Mouse (Mus musculus): Measurements from ENCODE around the gene Gm2696. TPM values are rescaled to one million over a fixed set of nuclear protein-coding genes. Genes with fewer than 3 reads are reported as not detected.
A peak's percentile ranks its signal among the peaks of the same experiment; 100 is the strongest.
"Not testable (repeated sequence)": the region's sequence is repeated elsewhere in the genome, so short reads cannot be mapped to it uniquely, and the experiment has no call there.

Gm2696 gene
- total RNA-seq (2021), result not detected
- long read RNA-seq, experiment 1, result 0 reads
- long read RNA-seq, experiment 2, result 0 reads

DNA sequence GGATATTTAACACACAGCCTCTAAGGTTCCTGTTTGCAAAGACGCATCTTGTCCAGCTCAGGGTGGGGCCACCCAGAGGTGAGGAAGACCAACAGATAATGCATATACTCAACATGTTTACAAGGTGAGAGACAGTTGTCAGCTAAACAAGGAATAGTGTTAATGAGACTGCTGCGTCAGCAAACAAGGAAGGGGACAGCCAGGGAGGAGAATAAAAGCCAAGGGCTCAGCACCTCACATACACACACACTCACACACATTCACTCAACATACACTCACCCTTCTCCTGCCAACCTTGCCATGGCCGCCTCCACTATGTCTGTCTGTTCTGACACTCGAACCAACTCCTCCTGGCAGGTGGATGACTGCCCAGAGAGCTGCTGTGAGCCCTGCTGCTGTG lies at the start of gene Gm2696:
Gene Gm2696, plus strand, starts transcription at position 301 of the 400 bp plus-strand sequence.
- no peak for DNase-seq

DNA sequence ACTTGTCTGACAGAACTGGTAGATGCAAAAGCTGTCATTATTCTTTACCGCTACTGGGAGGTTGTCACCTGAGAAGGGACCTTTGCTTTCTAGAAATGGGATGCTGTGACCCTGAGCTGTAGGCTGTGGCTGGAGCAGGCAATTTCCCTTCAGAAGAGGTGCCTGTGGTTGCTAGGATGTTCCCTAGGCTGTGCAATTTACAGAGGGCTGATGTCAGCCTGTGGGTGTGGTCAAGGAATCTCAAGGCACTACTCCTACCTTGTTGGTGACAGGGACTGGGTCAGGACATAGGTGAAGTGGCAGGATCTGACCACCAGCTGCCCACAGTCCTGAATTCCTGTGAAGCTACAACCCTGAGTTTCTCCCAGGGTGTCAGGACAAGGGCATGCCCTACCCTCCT lies 44.8 kb upstream of the Gm2696 start:
- no peak for DNase-seq

DNA sequence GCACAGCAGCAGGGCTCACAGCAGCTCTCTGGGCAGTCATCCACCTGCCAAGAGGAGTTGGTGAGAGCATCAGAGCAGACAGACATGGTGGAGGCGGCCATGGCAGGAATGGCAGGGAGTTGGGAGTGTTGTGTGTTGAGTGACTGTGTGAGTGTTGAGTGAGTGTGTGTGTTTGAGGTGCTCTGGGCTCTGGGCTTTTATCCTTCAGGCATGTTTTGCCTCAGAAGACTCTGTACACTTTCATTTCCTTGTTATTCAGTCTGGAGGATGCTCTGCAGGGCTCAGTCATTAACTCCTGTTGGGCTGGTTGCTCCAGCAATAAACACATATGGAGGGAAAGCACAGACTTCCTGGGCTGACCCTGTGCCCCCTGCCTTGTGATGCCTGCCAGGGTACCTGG lies 43.3 kb upstream of the Gm2696 start, which contains the start of gene Gm3238:
Gene Gm3238, minus strand, starts transcription at position 101 of the 400 bp plus-strand sequence.
- DNase-seq, result not testable (repeated sequence)

DNA sequence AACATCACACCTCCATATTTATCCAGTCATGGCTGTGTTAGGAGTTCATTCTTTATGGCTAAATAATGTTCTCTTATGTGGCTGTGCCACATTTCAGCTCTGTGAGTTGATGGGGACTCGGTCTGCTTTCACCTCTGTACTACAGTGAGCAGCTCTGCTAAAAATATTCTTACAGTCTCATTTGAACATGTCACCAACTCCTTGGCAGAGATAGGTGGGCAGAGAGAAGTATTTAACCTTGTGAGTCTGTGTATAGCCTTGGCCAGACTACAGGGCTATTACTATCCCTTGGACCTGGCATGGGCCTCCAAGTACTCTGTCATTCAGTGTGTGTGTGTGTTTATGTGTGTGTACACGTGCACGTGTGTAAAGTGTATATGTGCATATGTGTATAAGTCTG lies 42.3 kb upstream of the Gm2696 start:
- DNase-seq, result not testable (repeated sequence)

DNA sequence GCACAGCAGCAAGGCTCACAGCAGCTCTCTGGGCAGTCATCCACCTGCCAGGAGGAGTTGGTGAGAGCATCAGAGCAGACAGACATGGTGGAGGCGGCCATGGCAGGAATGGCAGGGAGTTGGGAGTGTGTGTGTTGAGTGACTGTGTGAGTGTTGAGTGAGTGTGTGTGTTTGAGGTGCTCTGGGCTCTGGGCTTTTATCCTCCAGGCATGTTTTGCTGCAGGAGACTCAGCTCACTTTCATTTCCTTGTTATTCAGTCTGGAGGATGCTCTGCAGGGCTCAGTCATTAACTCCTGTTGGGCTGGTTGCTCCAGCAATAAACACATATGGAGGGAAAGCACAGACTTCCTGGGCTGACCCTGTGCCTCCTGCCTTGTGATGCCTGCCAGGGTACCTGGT lies 37.6 kb upstream of the Gm2696 start, which contains the start of gene Gm7138:
Gene Gm7138, minus strand, starts transcription at position 101 of the 400 bp plus-strand sequence.
- DNase-seq, result not testable (repeated sequence)

DNA sequence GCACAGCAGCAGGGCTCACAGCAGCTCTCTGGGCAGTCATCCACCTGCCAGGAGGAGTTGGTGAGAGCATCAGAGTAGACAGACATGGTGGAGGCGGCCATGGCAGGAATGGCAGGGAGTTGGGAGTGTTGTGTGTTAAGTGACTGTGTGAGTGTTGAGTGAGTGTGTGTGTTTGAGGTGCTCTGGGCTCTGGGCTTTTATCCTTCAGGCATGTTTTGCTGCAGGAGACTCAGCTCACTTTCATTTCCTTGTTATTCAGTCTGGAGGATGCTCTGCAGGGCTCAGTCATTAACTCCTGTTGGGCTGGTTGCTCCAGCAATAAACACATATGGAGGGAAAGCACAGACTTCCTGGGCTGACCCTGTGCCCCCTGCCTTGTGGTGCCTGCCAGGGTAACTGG lies 32.0 kb upstream of the Gm2696 start, which contains the start of gene Gm3250:
Gene Gm3250, minus strand, starts transcription at position 101 of the 400 bp plus-strand sequence.
- DNase-seq, result not testable (repeated sequence)

DNA sequence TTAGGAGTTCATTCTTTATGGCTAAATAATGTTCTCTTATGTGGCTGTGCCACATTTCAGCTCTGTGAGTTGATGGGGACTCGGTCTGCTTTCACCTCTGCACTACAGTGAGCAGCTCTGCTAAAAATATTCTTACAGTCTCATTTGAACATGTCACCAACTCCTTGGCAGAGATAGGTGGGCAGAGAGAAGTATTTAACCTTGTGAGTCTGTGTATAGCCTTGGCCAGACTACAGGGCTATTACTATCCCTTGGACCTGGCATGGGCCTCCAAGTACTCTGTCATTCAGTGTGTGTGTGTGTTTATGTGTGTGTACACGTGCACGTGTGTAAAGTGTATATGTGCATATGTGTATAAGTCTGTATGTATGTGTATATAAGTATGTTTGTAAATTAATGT lies 31.1 kb upstream of the Gm2696 start:
- not testable (repeated sequence) for DNase-seq

DNA sequence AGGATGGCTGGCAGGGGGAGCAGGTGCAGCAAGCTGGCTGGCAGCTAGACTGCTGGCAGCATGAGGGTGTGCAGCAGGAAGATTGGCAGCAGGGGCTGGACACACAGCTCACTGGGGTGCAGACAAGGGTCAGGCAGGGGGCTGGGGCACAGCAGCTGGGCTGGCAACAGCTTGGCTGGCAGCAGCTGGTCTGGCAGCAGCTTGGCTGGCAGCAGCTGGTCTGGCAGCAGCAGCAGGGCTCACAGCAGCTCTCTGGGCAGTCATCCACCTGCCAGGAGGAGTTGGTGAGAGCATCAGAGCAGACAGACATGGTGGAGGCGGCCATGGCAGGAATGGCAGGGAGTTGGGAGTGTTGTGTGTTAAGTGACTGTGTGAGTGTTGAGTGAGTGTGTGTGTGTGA lies 26.6 kb upstream of the Gm2696 start, which contains the start of gene Gm7137:
Gene Gm7137, minus strand, starts transcription at position 325 of the 400 bp plus-strand sequence.
- not testable (repeated sequence) for DNase-seq

DNA sequence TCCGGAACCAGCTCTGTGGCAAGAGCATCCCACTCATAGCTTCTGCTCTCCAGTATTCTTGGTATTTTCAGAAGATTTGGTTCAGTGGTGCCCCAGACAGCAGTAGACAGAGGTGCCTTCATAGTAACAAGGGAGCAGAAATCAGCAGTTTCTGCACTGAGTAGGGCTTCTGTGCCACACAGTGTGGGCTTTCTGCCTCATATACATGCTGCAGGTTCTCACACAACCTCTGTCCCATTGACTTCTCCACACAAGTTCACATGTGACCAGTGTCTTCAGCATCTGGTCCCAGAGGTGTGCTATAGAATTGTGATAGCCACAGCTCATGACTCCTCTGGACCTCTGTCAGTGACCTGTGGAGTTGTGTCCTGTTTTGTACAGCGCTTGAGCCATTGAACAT lies 25.9 kb upstream of the Gm2696 start:
- DNase-seq, result no peak

DNA sequence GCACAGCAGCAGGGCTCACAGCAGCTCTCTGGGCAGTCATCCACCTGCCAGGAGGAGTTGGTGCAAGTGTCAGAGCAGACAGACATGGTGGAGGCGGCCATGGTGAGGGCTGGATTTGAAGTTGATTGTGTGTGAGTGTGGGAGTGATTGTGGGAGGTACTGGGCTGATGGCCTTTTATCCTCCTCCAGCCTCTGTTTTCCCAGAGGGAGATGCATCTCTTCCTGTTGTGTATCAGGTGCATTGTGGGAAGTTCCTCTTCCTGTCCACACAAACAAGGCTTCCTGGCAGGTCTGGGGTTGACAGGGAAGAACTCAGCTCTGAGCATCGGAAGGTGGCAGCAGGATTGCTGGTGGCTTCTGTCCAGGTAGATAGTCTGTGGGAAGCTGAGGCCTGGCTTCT lies 19.5 kb upstream of the Gm2696 start, which contains the start of gene Gm9639:
Gene Gm9639, minus strand, starts transcription at position 101 of the 400 bp plus-strand sequence.
- no peak for DNase-seq

DNA sequence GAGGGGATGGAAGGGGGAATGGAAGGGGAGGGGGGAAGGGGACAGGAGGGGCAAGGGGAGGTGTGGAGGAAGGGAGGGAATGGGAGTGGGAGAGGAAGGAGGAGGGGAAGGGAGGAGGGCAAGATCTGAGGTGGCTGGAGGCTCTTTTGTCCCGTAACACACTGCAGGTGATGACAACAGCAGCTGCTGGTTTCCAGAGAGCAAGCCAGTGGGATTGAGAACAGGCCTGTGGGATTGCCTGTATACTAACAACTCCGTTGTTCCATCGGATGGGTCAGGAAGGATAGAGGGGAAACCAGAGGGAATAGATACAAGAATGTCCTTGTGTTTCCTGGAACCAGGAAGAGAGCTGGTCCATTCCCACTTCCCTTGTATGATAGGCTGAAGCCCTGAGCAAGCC lies 16.8 kb upstream of the Gm2696 start:
- no peak for DNase-seq

DNA sequence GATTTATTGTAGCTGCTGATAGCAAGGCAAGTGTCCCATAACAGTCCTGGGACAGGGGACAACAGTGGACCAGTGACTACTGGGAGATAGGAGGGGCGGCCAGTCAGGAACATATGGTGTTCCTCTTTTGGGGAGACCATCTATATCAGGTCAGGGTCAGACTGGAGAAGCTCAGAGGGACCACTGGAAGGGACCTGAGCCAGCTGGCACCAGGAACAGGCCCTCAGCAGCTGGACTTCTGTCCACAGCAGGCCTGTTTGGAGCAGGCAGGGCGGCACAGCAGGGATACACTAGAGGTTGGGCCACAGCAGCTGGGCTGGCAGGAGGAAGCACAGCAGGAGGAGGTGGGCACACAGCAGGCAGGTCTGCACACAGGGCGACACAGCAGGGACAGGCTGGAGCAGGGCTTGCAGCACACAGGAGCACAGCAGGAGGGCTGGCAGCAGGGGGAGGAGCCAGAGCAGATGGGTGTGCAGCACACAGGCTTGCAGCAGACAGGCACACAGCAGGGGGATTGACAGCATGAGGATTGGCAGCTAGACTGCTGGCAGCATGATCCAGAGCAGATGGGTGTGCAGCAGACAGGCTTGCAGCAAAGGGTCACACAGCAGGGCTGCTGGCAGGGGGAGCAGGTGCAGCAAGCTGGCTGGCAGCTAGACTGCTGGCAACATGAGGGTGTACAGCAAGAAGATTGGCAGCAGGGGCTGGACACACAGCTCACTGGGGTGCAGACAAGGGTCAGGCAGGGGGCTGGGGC lies 16.1 kb upstream of the Gm2696 start:
- DNase-seq, result not testable (repeated sequence)

DNA sequence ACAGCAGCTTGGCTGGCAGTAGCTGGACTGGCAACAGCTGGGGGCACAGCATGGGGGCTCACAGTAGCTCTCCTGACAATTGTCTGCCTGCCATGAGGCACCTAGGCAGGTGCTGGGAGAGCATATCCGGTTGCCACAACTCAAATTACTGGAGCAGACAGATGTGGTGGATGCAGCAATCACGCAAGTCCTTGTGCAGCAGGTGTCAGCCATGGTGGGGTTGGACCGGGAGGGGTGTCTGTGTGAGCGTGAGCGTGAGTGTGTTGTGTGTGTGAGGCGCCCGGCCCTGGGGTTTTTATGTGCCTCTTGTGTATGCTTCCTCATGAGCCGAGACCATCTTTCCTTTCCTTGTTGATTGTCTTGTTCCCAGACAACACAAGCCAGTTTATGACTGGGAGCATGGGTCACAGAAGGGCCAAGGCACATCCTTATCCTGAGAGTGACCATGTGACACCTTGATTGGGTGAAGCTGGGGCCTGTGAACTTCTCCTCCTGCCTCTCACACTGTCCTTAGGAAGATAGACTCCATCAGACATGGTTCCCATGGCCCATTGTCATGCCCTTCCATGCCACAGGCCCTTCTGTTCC lies 15.5 kb upstream of the Gm2696 start, which contains the start of gene Gm19668:
Gene Gm19668, minus strand, starts transcription at position 213 of the 588 bp plus-strand sequence.
- DNase-seq, result no peak

DNA sequence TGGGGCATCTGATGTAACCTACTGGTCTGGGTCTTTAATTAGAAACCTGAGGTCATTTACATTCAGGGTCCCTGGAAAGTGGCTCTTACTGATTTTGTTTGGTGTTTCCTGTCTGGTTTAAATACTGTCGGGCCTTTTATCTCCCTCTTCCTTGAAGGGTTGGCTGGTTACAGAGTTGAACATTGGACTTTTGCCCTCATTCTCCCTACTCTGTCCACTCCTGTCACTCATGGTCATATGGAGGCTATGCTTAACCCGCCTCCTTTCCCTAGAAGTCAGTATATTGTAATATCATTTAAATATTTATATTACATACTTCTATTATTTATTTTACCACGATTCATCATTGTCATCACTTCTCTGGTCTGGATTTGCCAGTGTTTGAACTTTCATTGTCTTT lies 10.4 kb upstream of the Gm2696 start:
- DNase-seq, result no peak

DNA sequence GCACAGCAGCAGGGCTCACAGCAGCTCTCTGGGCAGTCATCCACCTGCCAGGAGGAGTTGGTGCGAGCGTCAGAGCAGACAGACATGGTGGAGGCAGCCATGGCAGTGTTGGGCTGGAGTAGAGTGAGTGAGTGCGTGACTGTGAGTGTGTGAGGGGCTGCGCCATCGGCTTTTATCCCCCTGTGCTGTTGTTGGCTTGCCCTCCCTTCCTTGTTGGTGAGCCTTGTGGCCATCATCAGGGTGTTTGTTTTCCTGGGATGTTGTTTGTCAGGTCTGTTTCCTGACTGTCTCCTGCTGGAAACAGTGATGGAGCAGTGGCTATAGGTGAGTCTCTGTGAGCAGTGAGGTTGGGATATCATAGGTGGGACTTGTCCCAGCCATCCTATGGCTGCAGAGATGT lies 2.7 kb upstream of the Gm2696 start, which contains the start of gene Gm9507:
Gene Gm9507, minus strand, starts transcription at position 101 of the 400 bp plus-strand sequence.
- DNase-seq, result no peak

DNA sequence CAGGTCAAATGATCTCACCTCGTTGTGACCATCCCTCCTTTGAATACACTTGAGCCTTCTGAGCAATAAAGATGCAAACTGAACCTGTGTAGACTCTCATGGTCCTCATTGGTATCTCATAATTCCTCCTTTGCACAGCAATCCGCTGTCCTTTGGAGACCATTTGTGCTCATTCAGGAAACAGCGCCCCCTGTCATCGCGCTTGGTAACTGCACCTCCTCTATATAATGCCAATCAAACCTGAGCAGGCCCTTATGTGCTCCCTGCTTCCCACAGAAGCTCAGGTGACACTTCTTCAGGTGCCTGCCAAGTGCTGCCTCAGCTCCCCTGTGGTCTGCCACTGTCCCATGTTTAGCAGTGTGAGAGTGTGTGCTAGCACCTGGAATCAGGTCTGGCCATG lies 1.0 kb downstream of the Gm2696 start:
- peak; percentile 34 for DNase-seq

DNA sequence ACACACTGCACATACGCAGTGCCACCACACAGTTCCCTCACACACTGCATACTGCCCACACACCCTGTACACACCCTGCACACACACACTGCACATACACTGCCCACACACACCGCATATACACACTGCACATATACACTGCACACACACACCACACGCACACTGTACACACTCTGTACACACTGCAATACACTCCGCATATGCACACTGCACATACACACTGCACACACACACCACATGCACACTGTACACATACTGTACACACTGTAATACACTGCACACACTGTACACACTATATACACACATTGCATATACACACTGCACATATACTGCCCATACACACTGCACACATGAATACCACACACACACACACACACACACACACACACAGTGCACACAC lies 4.0 kb downstream of the Gm2696 start:
- no peak for DNase-seq

DNA sequence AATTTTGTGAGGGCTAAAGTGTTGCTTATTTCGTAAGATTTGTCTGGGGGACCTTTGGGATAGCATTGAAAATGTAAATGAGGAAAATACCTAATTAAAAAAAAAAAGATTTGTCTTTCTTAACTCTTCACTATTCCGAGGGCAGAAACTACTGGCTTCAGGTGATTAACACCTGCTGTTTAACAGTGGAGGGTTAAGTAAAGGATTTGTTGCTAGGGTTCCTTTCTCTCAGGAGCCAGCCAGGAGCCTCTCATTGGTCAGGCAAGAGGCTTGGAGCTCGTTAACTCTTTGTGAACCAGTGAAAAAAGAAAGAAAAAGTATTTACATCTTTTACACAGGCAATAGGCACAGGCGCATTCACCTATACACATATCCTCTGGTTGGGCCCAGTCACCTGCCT lies 4.7 kb downstream of the Gm2696 start:
- no peak for DNase-seq

DNA sequence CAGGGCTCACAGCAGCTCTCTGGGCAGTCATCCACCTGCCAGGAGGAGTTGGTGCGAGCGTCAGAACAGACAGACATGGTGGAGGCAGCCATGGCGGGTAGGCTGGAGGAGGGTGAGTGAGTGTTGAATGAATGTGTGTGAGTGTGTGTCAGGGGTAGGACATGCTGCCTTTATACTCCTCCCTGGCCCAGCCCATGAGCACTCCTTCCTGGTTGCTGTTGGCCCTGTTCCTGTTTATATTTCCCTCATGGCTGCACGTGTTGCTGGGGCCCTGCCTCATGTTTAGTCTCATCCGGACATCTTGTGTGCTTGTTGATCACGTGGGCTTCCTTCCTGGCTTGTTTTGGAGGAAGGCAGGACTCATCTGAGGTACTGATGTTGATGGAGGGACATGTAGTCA lies 12.5 kb downstream of the Gm2696 start, which contains the start of gene Krtap10-4:
Gene Krtap10-4, minus strand, starts transcription at position 145 of the 400 bp plus-strand sequence.
- no peak for DNase-seq

DNA sequence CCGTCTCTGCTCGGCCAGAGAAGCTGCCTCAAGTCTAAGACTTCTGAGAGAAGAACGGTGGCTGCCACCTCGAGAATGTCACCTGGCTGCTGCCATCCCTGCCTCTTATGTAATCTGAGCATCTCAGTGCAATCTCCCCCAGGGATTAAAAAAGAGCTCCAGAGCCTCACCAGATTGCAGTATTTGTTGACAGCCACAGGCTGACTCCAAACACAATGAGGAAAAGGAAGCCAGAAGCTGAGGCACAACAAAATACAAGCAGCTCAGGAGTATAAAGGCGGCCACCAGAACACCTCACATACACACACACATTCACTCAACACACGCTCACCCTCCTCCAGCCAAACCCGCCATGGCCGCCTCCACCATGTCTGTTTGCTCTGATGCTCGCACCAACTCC lies 21.2 kb downstream of the Gm2696 start, which contains the start of gene Krtap10-10:
Gene Krtap10-10, plus strand, starts transcription at position 301 of the 400 bp plus-strand sequence.
- no peak for DNase-seq

DNA sequence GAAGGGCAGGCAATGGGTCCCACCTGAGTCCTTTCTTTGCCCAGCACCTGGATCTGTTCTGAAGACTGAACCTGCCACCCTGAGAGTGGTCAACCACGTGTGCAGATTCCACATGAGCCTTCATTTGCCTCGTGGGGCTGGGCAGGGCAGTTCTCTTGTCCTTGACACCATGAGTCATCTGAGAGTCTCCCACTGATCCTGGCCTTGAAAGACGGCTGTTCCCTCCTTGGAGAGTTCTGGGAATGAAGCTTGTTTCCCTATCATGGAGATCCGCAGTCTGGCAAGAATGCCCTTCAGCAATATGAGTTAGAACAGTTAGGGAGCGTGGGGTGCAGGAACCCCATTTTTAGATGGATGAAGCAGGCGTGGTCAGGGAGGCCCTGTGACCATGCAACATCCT lies 24.5 kb downstream of the Gm2696 start:
- DNase-seq, result no peak

DNA sequence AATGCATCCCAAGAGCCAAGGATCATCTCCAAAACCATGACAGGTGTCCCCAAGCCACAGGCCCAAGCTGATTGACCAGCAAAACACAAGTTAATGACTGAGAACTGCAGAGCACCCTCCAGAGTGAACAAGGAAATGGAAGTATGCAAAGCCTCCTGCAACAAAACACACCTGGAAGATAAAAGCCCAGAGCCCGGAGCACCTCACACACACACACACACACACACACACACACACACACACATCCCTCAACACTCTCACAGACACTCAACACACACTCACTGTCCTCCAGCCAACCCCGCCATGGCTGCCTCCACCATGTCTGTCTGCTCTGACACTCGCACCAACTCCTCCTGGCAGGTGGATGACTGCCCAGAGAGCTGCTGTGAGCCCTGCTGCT lies 32.0 kb downstream of the Gm2696 start, which contains the start of gene Gm36176:
Gene Gm36176, plus strand, starts transcription at position 301 of the 400 bp plus-strand sequence.
- no peak for DNase-seq

DNA sequence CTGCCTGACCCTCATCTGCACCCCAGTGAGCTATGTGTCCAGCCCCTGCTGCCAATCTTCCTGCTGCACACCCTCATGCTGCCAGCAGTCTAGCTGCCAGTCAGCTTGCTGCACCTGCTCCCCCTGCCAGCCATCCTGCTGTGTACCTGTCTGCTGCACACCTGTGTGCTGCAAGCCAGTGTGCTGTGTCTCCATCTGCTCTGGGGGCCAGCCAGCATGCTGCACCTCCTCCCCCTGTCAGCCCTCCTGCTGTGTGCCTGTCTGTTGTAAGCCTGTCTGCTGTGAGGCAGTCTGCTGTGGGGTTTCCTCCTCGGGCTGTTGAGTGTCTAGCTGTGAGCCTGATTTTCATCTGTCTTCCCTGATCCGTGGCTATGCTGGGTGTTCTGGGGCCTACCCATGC lies 32.5 kb downstream of the Gm2696 start:
- DNase-seq, result no peak

All from adrenal gland, postnatal 10 days (tissue).